Mouse (Mus musculus): Measurements from ENCODE around the gene Slc7a12. TPM values are rescaled to one million over a fixed set of nuclear protein-coding genes. Genes with fewer than 3 reads are reported as not detected.

Gene Slc7a12
- not detected in 2 replicates for polyA plus RNA-seq (2016; fragmentation: Nextera tagmentation; extraction: Ambion mirVana)

- no peak within 1 kb of the TSS for H3K4me2 ChIP-seq (replicated peaks)
- no peaks in the 10 kb centered on the region for H3K4me1 ChIP-seq
- no peaks in the 10 kb centered on the region for H3K36me3 ChIP-seq
- H3K27ac ChIP-seq = no peak within 1 kb of the TSS
- H3K27me3 ChIP-seq = no peaks in the 10 kb centered on the region
- H3K9me3 ChIP-seq (replicated peaks) = no peaks in the 10 kb centered on the region
- ATAC-seq (ENCODE audit: low FRiP score) = no peak
- H3K9ac ChIP-seq = no peak within 1 kb of the TSS
- no peak within 1 kb of the TSS for H3K4me3 ChIP-seq
These were observed at the start of gene Slc7a12 for GRCm38 (mm10) chr3:14480397-14480796. TSS of gene Slc7a12 (plus strand) at chr3:14480697.

DNA sequence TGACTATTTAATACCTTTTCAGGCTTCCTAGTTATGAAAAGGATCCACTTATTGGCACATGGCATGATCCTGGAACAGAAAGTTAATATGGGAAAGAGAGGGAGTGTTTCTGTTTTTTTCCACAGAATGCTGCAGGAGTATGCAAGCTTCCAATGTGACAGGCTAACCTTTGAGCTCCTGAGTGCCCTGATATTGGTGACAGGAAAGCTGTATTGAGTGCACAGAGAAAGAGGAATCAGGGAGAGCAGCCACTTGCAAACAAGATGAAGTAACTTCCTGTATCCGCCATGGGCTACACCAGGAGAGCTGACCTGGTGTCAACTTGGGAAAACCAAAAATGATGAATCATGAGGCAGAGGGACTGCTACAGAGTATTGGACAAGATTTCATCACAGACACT lies 48.1 kb upstream of the Slc7a12 start:
- Histone ChIP-seq H3K4me1 (no peaks in the 10 kb centered on the region), H3K4me2 (replicated peaks) (no peak overlapping the region), H3K27me3 (no peaks in the 10 kb centered on the region), H3K4me3 (no peak overlapping the region), H3K27ac (no peak overlapping the region), H3K36me3 (no peaks in the 10 kb centered on the region), H3K9ac (no peak overlapping the region), H3K9me3 (replicated peaks) (0 out of 2 replicates have a peak, but pooled peaks cover 4% of the 10 kb centered on the region)
- 86% methylated on average over 1 of the region's 1 CpGs for WGBS
- no peak for ATAC-seq (ENCODE audit: low FRiP score)

- Histone ChIP-seq H3K9ac (no peak overlapping the region), H3K36me3 (no peaks in the 10 kb centered on the region), H3K4me2 (replicated peaks) (no peak overlapping the region), H3K27ac (no peak overlapping the region), H3K27me3 (no peaks in the 10 kb centered on the region), H3K4me3 (no peak overlapping the region), H3K4me1 (no peaks in the 10 kb centered on the region), H3K9me3 (replicated peaks) (no peaks in the 10 kb centered on the region)
- ATAC-seq (ENCODE audit: low FRiP score) = no peak
- 90% methylated on average over 4 of the region's 4 CpGs for WGBS
These were observed 34.5 kb upstream of the Slc7a12 start for GRCm38 (mm10) chr3:14446015-14446414.

- no peak for ATAC-seq (ENCODE audit: low FRiP score)
- Histone ChIP-seq H3K4me2 (replicated peaks) (no peak overlapping the region), H3K36me3 (no peaks in the 10 kb centered on the region), H3K9me3 (replicated peaks) (no peaks in the 10 kb centered on the region), H3K27me3 (no peaks in the 10 kb centered on the region), H3K4me3 (no peak overlapping the region), H3K27ac (no peak overlapping the region), H3K9ac (no peak overlapping the region), H3K4me1 (no peaks in the 10 kb centered on the region)
- WGBS = 94% methylated on average over 4 of the region's 4 CpGs
These were observed 33.8 kb upstream of the Slc7a12 start for GRCm38 (mm10) chr3:14446691-14447090.

Other genes with a start within 250 kb of the Slc7a12 start
- 452 and 499 TPM in 2 replicates for gene 1810022K09Rik, start 130.6 kb downstream of the Slc7a12 start, polyA plus RNA-seq (2016; fragmentation: Nextera tagmentation; extraction: Ambion mirVana)
- gene Car13, start 161.0 kb downstream of the Slc7a12 start, polyA plus RNA-seq (2016; fragmentation: Nextera tagmentation; extraction: Ambion mirVana) = 2.4 and 5.0 TPM in 2 replicates

Measured in hindbrain, embryonic 12.5 days (tissue).